Mouse (Mus musculus) hindbrain, embryonic 16.5 days (tissue): ENCODE results near the gene Pex11b. TPM values are rescaled to one million over a fixed set of nuclear protein-coding genes. Genes with fewer than 3 reads are reported as not detected.
"Not testable (repeated sequence)": the region's sequence is repeated elsewhere in the genome, so short reads cannot be mapped to it uniquely, and the experiment has no call there.

ENCODE experiments used
- ATAC-seq: fragments of 200-750 bp; cut with Nextera tagmentation; 2 replicates; pipeline ENCODE4 v1.8.0; 2017; ENCODE audit warnings: moderate TSS enrichment, moderate library complexity
- H3K27ac ChIP-seq: fragments of 300-500 bp; sonication (generic); 2 replicates; pipeline ENCODE4 v1.5.1; 2014; ENCODE audit warnings: low read depth, mild to moderate bottlenecking, control low read depth, low read length, moderate library complexity
- H3K27me3 ChIP-seq: fragments of 300-500 bp; sonication (generic); replicated peaks from 2 replicates; pipeline ENCODE4 v1.6.1; 2014; ENCODE audit warnings: low read length; ENCODE audit not compliant: control insufficient read depth, insufficient read depth
- H3K36me3 ChIP-seq: fragments of 300-500 bp; sonication (generic); 2 replicates; pipeline ENCODE4 v1.6.1; 2014; ENCODE audit warnings: mild to moderate bottlenecking, low read length, moderate library complexity, mixed read lengths; ENCODE audit not compliant: control insufficient read depth, insufficient read depth
- H3K4me1 ChIP-seq: fragments of 300-500 bp; sonication (generic); 2 replicates; pipeline ENCODE4 v1.6.1; 2014; ENCODE audit warnings: low read depth, low read length; ENCODE audit not compliant: control insufficient read depth, insufficient read depth
- H3K4me2 ChIP-seq: fragments of 300-500 bp; sonication (generic); 2 replicates; pipeline ENCODE4 v1.6.1; 2014; ENCODE audit warnings: mild to moderate bottlenecking, low read length, control low read depth, moderate library complexity
- H3K4me3 ChIP-seq: fragments of 300-500 bp; sonication (generic); 2 replicates; pipeline ENCODE4 v1.5.1; 2014; ENCODE audit warnings: mild to moderate bottlenecking, low read length, control low read depth, moderate library complexity
- H3K9ac ChIP-seq: fragments of 300-500 bp; sonication (generic); 2 replicates; pipeline ENCODE4 v1.6.1; 2014; ENCODE audit warnings: low read depth, mild to moderate bottlenecking, control low read depth, low read length, moderate library complexity
- H3K9me3 ChIP-seq: fragments of 300-500 bp; sonication (generic); 2 replicates; pipeline ENCODE4 v1.6.1; 2014; ENCODE audit warnings: mild to moderate bottlenecking, low read length, moderate library complexity; ENCODE audit not compliant: control insufficient read depth
- WGBS: fragments of 180-500 bp; shearing (Covaris S2); extraction: QIAGEN DNeasy Blood & Tissue Kit; methylation state at CpG from one replicate; pipeline ENCODE4 v1.1.7; 2014; 5-methylcytosine and 5-hydroxymethylcytosine counted together
- polyA plus RNA-seq: library from polyadenylated mRNA; unstranded; fragments of >200 nt; fragmentation: Nextera tagmentation; extraction: Ambion mirVana; gene quantifications from 2 replicates; pipeline ENCODE4 v1.2.1, GENCODE M21; 2015

Pex11b gene
- polyA plus RNA-seq, 1 experiment from 2014 or later: 66.2 TPM

DNA sequence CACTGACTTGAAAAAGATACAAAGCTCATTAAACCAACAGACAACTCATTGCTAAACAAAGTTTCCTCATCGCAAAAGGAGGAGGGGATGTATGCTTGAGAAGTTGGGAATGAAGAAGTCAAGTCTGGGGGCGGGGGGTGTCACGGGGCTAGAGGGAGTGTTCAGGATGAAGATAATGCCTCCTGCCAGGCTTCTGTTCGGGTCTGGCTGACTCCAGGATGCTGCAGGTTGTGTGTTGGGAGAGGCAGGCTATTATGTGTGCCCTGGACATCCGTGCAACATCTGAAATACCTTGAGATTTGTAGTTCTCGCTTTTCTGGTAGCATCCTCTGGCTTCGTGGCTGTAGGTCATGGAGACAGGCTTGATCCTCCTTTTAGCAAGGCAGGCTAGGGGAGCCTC is 43.3 kb downstream of the Pex11b start:
- H3K27ac ChIP-seq: no peak overlapping the region
- no peak overlapping the region for H3K4me2 ChIP-seq
- no peak overlapping the region for H3K4me3 ChIP-seq
- peaks cover 3% of the 10 kb centered on the region; the same call in 1 of the 2 replicates for H3K4me1 ChIP-seq
- 59% methylated on average over 7 of the region's 7 CpGs for WGBS
- H3K9ac ChIP-seq: no peak overlapping the region
- no peaks in the 10 kb centered on the region for H3K36me3 ChIP-seq
- H3K9me3 ChIP-seq: no peaks in the 10 kb centered on the region
- ATAC-seq: no peak
- H3K27me3 ChIP-seq: no peaks in the 10 kb centered on the region

DNA sequence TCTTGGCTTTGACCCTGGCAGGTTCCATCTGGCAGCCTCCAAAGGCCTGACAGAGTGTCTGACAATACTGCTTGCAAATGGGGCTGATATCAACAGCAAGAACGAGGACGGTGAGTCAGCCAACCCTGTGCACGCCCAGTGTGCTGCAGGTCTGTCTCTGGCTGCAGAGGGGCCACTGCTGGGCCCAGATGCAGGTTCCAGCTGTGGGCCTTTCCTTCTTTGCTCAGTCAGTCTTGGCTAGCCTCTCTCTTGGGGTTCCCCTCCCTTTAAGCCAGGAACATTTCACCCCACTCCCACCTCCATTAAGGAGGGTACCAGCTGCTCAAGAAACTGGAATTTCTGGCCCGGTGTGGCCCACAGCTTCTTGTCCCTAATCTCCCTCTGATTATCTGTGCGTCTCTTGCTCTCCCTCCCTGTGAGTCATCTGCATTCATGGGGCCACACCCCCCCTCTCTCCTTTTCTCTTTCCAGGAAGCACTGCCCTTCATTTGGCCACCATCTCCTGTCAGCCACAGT is 44.0 kb downstream of the Pex11b start:
- WGBS: 33% methylated on average over 5 of the region's 5 CpGs
- ATAC-seq: no peak
- H3K27ac ChIP-seq: no peak overlapping the region
- no peak overlapping the region for H3K4me2 ChIP-seq
- no peak overlapping the region for H3K9ac ChIP-seq
- H3K4me1 ChIP-seq: peaks cover 3% of the 10 kb centered on the region; the same call in 1 of the 2 replicates
- no peaks in the 10 kb centered on the region for H3K27me3 ChIP-seq
- H3K9me3 ChIP-seq: no peaks in the 10 kb centered on the region
- no peaks in the 10 kb centered on the region for H3K36me3 ChIP-seq
- H3K4me3 ChIP-seq: no peak overlapping the region

DNA sequence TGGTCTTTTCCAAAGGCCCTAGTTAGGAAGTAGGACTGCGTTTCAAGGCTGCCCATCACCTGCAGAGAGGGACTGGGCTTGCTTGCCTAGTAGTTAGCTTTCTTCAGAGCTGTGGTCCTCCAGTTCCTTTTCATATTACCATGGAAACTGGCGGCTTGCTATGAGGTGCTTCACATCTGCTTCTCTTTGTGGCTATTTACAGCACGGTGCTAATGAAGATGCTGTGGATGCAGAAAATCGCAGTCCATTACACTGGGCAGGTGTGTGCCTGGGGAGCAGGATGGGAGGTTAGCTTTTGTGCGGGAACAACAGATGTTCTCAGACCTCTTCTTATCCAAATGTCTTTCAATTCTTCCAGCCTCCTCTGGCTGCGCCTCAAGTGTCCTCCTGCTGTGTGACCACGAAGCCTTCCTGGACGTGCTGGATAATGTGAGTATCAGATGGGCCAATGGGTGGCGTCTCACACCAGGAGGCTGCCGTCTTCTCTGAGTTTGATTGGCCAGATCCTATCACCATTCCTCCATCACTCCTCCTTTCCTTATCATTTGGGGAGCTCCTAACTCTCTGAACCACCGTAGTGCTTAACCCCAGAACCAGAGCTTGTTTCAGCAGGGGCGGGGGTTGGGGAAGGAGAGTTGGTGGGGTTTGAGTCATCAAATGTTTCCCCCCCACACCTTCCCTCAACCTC is 45.2 kb downstream of the Pex11b start:
- ATAC-seq: peak; percentile 67
- H3K4me2 ChIP-seq: no peak overlapping the region
- WGBS: 15% methylated on average over 12 of the region's 12 CpGs

DNA sequence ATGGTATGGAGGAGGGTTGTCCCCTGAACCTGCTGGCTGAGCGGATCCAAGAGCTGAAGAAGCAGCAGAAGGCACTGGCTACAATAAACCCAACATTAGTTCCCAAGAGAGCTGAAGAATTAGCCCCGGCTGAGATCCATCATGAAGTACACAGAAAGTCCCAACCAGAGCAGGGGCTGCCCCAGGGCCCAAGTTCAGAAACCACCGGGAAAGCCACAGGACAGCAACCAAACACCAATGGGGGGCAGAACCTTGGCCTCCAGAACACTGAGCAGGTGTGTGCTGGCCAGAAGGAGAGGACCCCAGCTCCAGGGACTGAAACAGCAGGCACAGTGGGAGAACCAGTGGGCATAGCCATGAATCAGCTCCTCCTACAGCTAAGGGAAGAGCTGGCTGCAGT is 48.3 kb downstream of the Pex11b start:
- Histone ChIP-seq H3K36me3 (no peaks in the 10 kb centered on the region), H3K4me1 (peaks cover 3% of the 10 kb centered on the region; the same call in 1 of the 2 replicates), H3K4me3 (no peak overlapping the region), H3K27ac (no peak overlapping the region), H3K9me3 (no peaks in the 10 kb centered on the region), H3K4me2 (no peak overlapping the region), H3K27me3 (peaks cover 2% of the 10 kb centered on the region; the same call in 1 of the 2 replicates), H3K9ac (no peak overlapping the region)
- 89% methylated on average over 3 of the region's 3 CpGs for WGBS
- no peak for ATAC-seq

More for the DNA sequence above, 45.2 kb downstream of the Pex11b start:
- Histone ChIP-seq H3K9me3 (no peaks in the 10 kb centered on the region), H3K27ac (no peak overlapping the region), H3K9ac (no peak overlapping the region; the same call in 1 of the 2 replicates), H3K4me3 (no peak overlapping the region), H3K36me3 (no peaks in the 10 kb centered on the region), H3K27me3 (peaks cover 2% of the 10 kb centered on the region; the same call in 1 of the 2 replicates), H3K4me1 (peaks cover 3% of the 10 kb centered on the region; the same call in 1 of the 2 replicates)

DNA sequence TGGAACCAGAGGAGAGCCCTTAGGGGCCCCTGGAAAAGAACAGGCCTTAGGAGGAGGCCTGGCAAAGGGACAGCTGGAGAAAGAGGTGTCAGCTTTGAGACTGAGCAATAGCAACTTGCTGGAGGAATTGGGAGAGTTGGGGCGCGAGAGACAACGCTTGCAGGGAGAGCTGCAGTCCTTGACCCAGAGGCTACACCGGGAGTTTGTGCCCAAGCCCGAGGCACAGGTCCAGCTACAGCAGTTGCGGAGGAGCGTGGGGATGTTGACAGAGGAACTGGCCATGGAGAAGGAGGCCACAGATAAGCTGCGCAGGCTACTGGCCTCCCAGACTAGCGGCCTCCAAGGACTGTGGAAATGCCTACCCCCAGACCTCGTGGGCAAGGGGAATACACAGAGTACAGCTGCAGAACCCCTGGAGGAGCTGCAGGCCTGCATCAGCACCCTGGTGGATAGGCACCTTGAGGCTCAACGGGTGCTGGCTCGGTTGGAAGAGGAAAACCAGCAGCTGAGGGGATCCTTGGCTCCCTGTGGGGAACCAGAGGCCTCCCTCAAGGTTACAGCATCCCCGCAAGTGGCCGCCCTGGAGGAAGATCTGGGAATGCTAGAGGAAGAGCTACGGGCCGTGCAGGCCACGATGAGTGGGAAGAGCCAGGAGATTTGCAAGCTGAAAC is 49.1 kb downstream of the Pex11b start:
- H3K4me2 ChIP-seq: peak overlapping the region; percentile 37
- no peak for ATAC-seq
- WGBS: 63% methylated on average over 17 of the region's 17 CpGs
- peak overlapping the region; percentile 20; the same call in 1 of the 2 replicates for H3K9ac ChIP-seq
- no peaks in the 10 kb centered on the region for H3K9me3 ChIP-seq
- H3K27ac ChIP-seq: no peak overlapping the region
- peaks cover 3% of the 10 kb centered on the region; the same call in 1 of the 2 replicates for H3K4me1 ChIP-seq
- H3K36me3 ChIP-seq: no peaks in the 10 kb centered on the region
- H3K4me3 ChIP-seq: peak overlapping the region; percentile 21; the same call in 1 of the 2 replicates
- peaks cover 2% of the 10 kb centered on the region; the same call in 1 of the 2 replicates for H3K27me3 ChIP-seq

DNA sequence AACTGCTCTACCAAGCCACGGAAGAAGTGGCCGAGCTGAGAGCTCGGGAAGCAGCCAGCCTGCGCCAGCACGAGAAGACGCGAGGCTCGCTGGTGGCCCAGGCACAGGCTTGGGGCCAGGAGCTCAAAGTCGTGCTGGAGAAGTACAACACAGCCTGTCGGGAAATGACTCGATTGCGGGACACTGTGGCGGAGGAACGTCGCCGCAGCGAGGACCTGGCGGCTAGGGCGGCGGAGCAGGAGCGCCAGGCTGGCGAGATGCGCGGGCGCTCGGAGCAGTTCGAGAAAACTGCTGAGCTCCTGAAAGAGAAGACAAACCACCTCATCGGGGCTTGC is 49.6 kb downstream of the Pex11b start:
- Histone ChIP-seq H3K4me1 (peaks cover 3% of the 10 kb centered on the region; the same call in 1 of the 2 replicates), H3K9ac (peak overlapping the region; percentile 20; the same call in 1 of the 2 replicates), H3K4me3 (peak overlapping the region; percentile 21), H3K36me3 (no peaks in the 10 kb centered on the region), H3K4me2 (peak overlapping the region; percentile 37), H3K27me3 (peaks cover 2% of the 10 kb centered on the region; the same call in 1 of the 2 replicates), H3K27ac (no peak overlapping the region), H3K9me3 (no peaks in the 10 kb centered on the region)
- ATAC-seq: no peak
- 47% methylated on average over 28 of the region's 28 CpGs for WGBS

DNA sequence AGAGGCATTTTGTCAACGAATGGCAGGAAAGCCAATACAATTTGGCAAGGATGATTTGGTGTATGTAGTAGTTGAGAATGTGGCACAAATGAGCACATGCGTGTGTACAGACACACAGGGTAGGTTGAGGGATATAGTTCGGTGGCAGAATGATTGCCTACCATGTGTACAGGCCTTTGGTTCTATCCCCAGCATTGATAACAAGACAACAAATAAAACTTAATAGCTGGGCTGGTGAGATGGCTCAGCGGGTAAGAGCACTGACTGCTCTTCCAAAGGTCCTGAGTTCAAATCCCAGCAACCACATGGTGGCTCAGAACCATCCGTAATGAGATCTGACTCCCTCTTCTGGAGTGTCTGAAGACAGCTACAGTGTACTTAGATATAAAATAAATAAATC is 50.9 kb downstream of the Pex11b start:
- H3K4me3 ChIP-seq, H3K9ac ChIP-seq, H3K4me2 ChIP-seq, H3K27me3 ChIP-seq, ATAC-seq, H3K36me3 ChIP-seq, H3K9me3 ChIP-seq, H3K27ac ChIP-seq, H3K4me1 ChIP-seq: not testable (repeated sequence)
- 95% methylated on average over 5 of the region's 5 CpGs for WGBS

DNA sequence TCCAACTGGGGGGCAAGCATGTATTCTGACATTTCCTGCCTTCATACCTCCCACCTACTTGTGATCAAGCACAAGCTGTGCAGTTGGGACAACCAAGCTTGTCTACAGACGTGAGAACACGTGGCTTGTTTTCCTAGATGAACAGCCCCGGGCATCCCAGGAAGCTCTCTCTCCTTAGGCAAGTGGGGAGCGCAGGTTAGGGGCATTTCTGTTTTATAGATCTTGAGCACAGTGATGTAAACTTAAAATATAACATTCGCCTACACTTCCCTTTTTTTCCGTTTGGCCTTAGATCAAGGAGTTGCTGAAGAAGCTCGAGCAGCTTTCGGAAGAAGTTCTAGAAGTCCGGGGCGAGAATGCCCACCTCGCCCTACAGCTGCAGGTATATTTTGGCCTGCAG is 53.7 kb downstream of the Pex11b start:
- ATAC-seq: no peak
- Histone ChIP-seq H3K27me3 (peaks cover 2% of the 10 kb centered on the region; the same call in 1 of the 2 replicates), H3K27ac (no peak overlapping the region), H3K9me3 (no peaks in the 10 kb centered on the region), H3K4me3 (no peak overlapping the region), H3K4me1 (no peaks in the 10 kb centered on the region), H3K9ac (no peak overlapping the region), H3K4me2 (no peak overlapping the region), H3K36me3 (no peaks in the 10 kb centered on the region)
- 83% methylated on average over 11 of the region's 11 CpGs for WGBS

DNA sequence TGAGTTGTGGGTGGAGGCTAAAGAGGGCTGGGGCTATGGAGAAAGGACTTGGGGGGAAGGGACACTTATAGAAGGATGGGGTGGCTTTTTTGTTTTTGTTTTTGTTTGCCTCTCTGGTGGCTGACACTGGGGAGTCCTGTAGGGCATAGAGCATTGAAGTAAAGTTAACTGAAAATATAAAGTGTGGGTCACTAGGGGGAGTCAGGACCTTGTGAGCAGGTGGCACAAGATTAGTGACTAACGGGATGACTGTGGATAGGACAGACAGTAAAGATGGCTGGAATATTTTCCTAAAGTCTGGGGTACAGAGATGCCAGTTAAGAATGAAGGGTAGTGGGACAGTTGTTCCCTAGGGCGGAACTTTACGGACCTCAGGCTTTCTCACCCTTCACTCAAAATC is 55.1 kb downstream of the Pex11b start:
- Histone ChIP-seq H3K36me3 (no peaks in the 10 kb centered on the region), H3K9ac (no peak overlapping the region), H3K4me1 (no peaks in the 10 kb centered on the region), H3K9me3 (no peaks in the 10 kb centered on the region), H3K27me3 (no peaks in the 10 kb centered on the region), H3K27ac (no peak overlapping the region), H3K4me3 (no peak overlapping the region), H3K4me2 (no peak overlapping the region)
- no peak for ATAC-seq
- 57% methylated on average over 3 of the region's 3 CpGs for WGBS
